ENCODE assay signal across 10 mouse cellular contexts in the genomic region with DNA sequence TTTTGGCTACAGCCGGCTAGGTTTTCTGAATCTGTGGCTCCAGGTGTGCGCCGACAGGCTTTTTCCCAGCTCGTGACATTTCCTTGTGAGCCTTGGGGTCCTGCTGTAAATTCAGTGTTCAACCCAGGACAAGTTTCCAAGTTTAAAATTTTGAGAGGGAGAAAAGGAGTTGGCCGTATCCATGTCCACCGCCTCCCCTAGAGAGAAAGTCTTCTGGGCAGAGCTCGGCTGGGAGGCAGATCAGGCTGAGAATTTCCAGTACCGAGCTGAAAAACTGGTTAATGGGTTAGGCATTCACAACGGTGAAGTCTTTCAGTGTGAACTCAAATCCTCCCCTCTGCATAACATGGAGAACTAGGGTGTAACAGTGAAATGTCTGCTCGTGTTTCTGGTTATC.
DNase-seq lines count a peak whose midpoint lies in the region; ATAC-seq and TF ChIP-seq lines count a peak whose summit lies in the region.
"Had no signal": no experiment of that assay in that cellular context is flagged by ENCODE, and none has a peak within 500 bp of the region (broad histone marks: within the 10 kb centered on the region; RNA-seq: fewer than 3 reads in every experiment).

No protein-coding gene starts in this region.

- WGBS in forebrain, postnatal 0 days, result 61% methylated on average over 10 of the region's 10 CpGs
- 76% methylated on average over 10 of the region's 10 CpGs for WGBS in forebrain, embryonic 14.5 days
- WGBS in neural tube, embryonic 13.5 days, result 72% methylated on average over 10 of the region's 10 CpGs
- 24% methylated on average over 10 of the region's 10 CpGs for WGBS in olfactory bulb, adult 2 months

- peak overlapping the region; percentile 5; the same call in 1 of the 2 replicates for H3K4me2 ChIP-seq in forebrain, postnatal 0 days (ENCODE audit: low read depth)
- no peak overlapping the region for H3K4me2 ChIP-seq in forebrain, embryonic 14.5 days (ENCODE audit: low read length)
- 0 out of 2 replicates have a peak overlapping the region, but pooled peaks have one; percentile 9 for H3K4me2 ChIP-seq in neural tube, embryonic 13.5 days

- H3K27me3 ChIP-seq in forebrain, postnatal 0 days (ENCODE audit: insufficient read depth, low read length), result no peaks in the 10 kb centered on the region
- H3K27me3 ChIP-seq in forebrain, embryonic 14.5 days (replicated peaks; ENCODE audit: control insufficient read depth, insufficient read depth, low read length), result peaks cover 29% of the 10 kb centered on the region
- peaks cover 63% of the 10 kb centered on the region for H3K27me3 ChIP-seq in neural tube, embryonic 13.5 days

- no peak for TF ChIP-seq CTCF in forebrain, postnatal 0 days (IDR thresholded peaks at IDR 0.05; ENCODE audit: low read depth)
- TF ChIP-seq CTCF in olfactory bulb, adult 2 months (IDR thresholded peaks at IDR 0.05; ENCODE audit: insufficient read depth, low read depth, low read length), result no peak

- peak; percentile 31 for DNase-seq in forebrain, postnatal 0 days
- no peak for DNase-seq in forebrain, embryonic 14.5 days (ENCODE audit: low spot score)
- no peak for DNase-seq in neural tube, embryonic 10.5 days (ENCODE audit: extremely low spot score, low spot score)
- peak; percentile 74 for DNase-seq in kidney, adult 18-20 months
- DNase-seq: liver, postnatal 0 days had no signal

- peaks cover 9% of the 10 kb centered on the region for H3K4me1 ChIP-seq in forebrain, postnatal 0 days (ENCODE audit: insufficient read depth)
- peaks cover 22% of the 10 kb centered on the region for H3K4me1 ChIP-seq in forebrain, embryonic 14.5 days (ENCODE audit: control insufficient read depth, insufficient read depth, low read length)
- H3K4me1 ChIP-seq in neural tube, embryonic 13.5 days (replicated peaks), result peaks cover 79% of the 10 kb centered on the region
- H3K4me1 ChIP-seq in olfactory bulb, adult 2 months (ENCODE audit: control insufficient read depth, insufficient read depth, low read length), result peaks cover 37% of the 10 kb centered on the region

- H3K4me3 ChIP-seq in forebrain, postnatal 0 days (ENCODE audit: low read depth, low read length), result no peak overlapping the region
- H3K4me3 ChIP-seq in forebrain, embryonic 14.5 days (ENCODE audit: low read depth, low read length), result no peak overlapping the region
- no peak overlapping the region for H3K4me3 ChIP-seq in neural tube, embryonic 13.5 days
- H3K4me3 ChIP-seq in olfactory bulb, adult 2 months (ENCODE audit: insufficient read depth, low read depth, low read length), result no peak overlapping the region; the same call in 1 of the 2 replicates
- H3K4me3 ChIP-seq: megakaryocyte, embryonic 14.5 days had no signal

- no peaks in the 10 kb centered on the region for H3K9me3 ChIP-seq in forebrain, postnatal 0 days (ENCODE audit: low read length)
- H3K9me3 ChIP-seq in forebrain, embryonic 14.5 days (replicated peaks; ENCODE audit: control insufficient read depth, low read length), result no peaks in the 10 kb centered on the region
- no peaks in the 10 kb centered on the region for H3K9me3 ChIP-seq in neural tube, embryonic 13.5 days
- H3K9me3 ChIP-seq: megakaryocyte, embryonic 14.5 days had no signal

- H3K27ac ChIP-seq in forebrain, postnatal 0 days (ENCODE audit: low read depth, low read length), result peak overlapping the region; percentile 60
- no peak overlapping the region for H3K27ac ChIP-seq in forebrain, embryonic 14.5 days (ENCODE audit: low read depth, low read length)
- H3K27ac ChIP-seq in neural tube, embryonic 13.5 days (replicated peaks), result peak overlapping the region; percentile 52
- H3K27ac ChIP-seq in olfactory bulb, adult 2 months (ENCODE audit: insufficient read depth, low read depth, low read length), result peak overlapping the region; percentile 70

- H3K9ac ChIP-seq in forebrain, postnatal 0 days, result 0 out of 2 replicates have a peak overlapping the region, but pooled peaks have one; percentile 2
- H3K9ac ChIP-seq in forebrain, embryonic 14.5 days (ENCODE audit: low read length), result no peak overlapping the region
- no peak overlapping the region for H3K9ac ChIP-seq in neural tube, embryonic 13.5 days
- H3K9ac ChIP-seq: liver, postnatal 0 days had no signal

- no peak for TF ChIP-seq POLR2A in olfactory bulb, adult 2 months (IDR thresholded peaks at IDR 0.05; ENCODE audit: insufficient read depth, low read depth, low read length)

- no peak for ATAC-seq in forebrain, postnatal 0 days
- ATAC-seq in forebrain, embryonic 14.5 days, result no peak
- no peak for ATAC-seq in neural tube, embryonic 13.5 days (ENCODE audit: low read depth)
- ATAC-seq in activated CD4-positive, CD25-positive, alpha-beta regulatory T cell, adult 4 months, result no peak
- ATAC-seq: intestine, postnatal 0 days; liver, postnatal 0 days had no signal

- H3K36me3 ChIP-seq in forebrain, postnatal 0 days (ENCODE audit: insufficient read depth), result no peaks in the 10 kb centered on the region
- H3K36me3 ChIP-seq in forebrain, embryonic 14.5 days (ENCODE audit: control insufficient read depth, insufficient read depth, low read length), result 0 out of 2 replicates have a peak, but pooled peaks cover 4% of the 10 kb centered on the region
- no peaks in the 10 kb centered on the region for H3K36me3 ChIP-seq in neural tube, embryonic 13.5 days

Comparison
In these comparisons a context has a peak if more than half of its experiments do, and no peak if none do; other contexts are left out.
1. DNase-seq: peak in forebrain, postnatal 0 days (single experiment) and kidney, adult 18-20 months (single experiment); none in forebrain, embryonic 14.5 days (single experiment) and neural tube, embryonic 10.5 days (single experiment).